Mouse (Mus musculus) B cell, adult 2 months (primary cell): ENCODE measurements around the gene 4833427G06Rik.
A peak's percentile ranks its signal among the peaks of the same experiment; 100 is the strongest.
"Not testable (repeated sequence)": the region's sequence is repeated elsewhere in the genome, so short reads cannot be mapped to it uniquely, and the experiment has no call there.

ENCODE experiments used
- DNase-seq, 2 experiments: peaks; one replicate each; pipeline ENCODE4 v3.0.0; 2022

The 4833427G06Rik gene

GRCm38 (mm10) chr9:51101756-51102425 lies at the start of gene 4833427G06Rik:
TSS of gene 4833427G06Rik (minus strand) at chr9:51102078.
- DNase-seq = peak; percentile 25 to 31

- DNase-seq = no peak
Observed at GRCm38 (mm10) chr9:51147294-51147693, 45.4 kb upstream of the 4833427G06Rik start.

GRCm38 (mm10) chr9:51146496-51146895 lies 44.6 kb upstream of the 4833427G06Rik start:
- DNase-seq = no peak

- DNase-seq = no peak
Observed at GRCm38 (mm10) chr9:51144218-51144617, 42.3 kb upstream of the 4833427G06Rik start.

- DNase-seq = no peak
Observed at GRCm38 (mm10) chr9:51143437-51143836, 41.6 kb upstream of the 4833427G06Rik start.

GRCm38 (mm10) chr9:51140711-51141110 lies 38.8 kb upstream of the 4833427G06Rik start:
- no peak for DNase-seq

GRCm38 (mm10) chr9:51139401-51139800 lies 37.5 kb upstream of the 4833427G06Rik start:
- not testable (repeated sequence) for DNase-seq

- DNase-seq = no peak
Observed at GRCm38 (mm10) chr9:51138301-51138700, 36.4 kb upstream of the 4833427G06Rik start.

GRCm38 (mm10) chr9:51137836-51138235 lies 36.0 kb upstream of the 4833427G06Rik start:
- DNase-seq = no peak

GRCm38 (mm10) chr9:51137432-51137831 lies 35.6 kb upstream of the 4833427G06Rik start:
- DNase-seq = no peak

GRCm38 (mm10) chr9:51136985-51137384 lies 35.1 kb upstream of the 4833427G06Rik start:
- peak; percentile 35 to 38 for DNase-seq

- no peak for DNase-seq
Observed at GRCm38 (mm10) chr9:51114767-51115166, 12.9 kb upstream of the 4833427G06Rik start.

- DNase-seq = no peak
Observed at GRCm38 (mm10) chr9:51105751-51106150, 3.9 kb upstream of the 4833427G06Rik start.

GRCm38 (mm10) chr9:51103808-51104514 lies 2.1 kb upstream of the 4833427G06Rik start:
- no peak for DNase-seq

GRCm38 (mm10) chr9:51102963-51103807 lies 1.3 kb upstream of the 4833427G06Rik start:
- DNase-seq = peak; percentile 36 to 37

- DNase-seq = no peak
Observed at GRCm38 (mm10) chr9:51096306-51096705, 5.6 kb downstream of the 4833427G06Rik start.

GRCm38 (mm10) chr9:51093697-51094096 lies 8.2 kb downstream of the 4833427G06Rik start:
- DNase-seq = no peak

- no peak for DNase-seq
Observed at GRCm38 (mm10) chr9:51081614-51082013, 20.3 kb downstream of the 4833427G06Rik start.

GRCm38 (mm10) chr9:51076979-51077315 lies 24.9 kb downstream of the 4833427G06Rik start, which contains the start of gene Layn:
TSS of gene Layn (minus strand) at chr9:51077094.
- DNase-seq = peak; percentile 30 to 31

- peak; percentile 2 to 12 for DNase-seq
Observed at GRCm38 (mm10) chr9:51076300-51076978, 25.4 kb downstream of the 4833427G06Rik start.

GRCm38 (mm10) chr9:51075780-51076179 lies 26.1 kb downstream of the 4833427G06Rik start:
- DNase-seq = no peak

- no peak for DNase-seq
Observed at GRCm38 (mm10) chr9:51070801-51071200, 31.1 kb downstream of the 4833427G06Rik start.

GRCm38 (mm10) chr9:51068202-51068601 lies 33.7 kb downstream of the 4833427G06Rik start:
- no peak for DNase-seq
